Mouse (Mus musculus) neural tube, embryonic 13.5 days (tissue): ENCODE results near the gene Plxnd1. TPM values are rescaled to one million over a fixed set of nuclear protein-coding genes. Genes with fewer than 3 reads are reported as not detected.

Source experiments
- ATAC-seq: fragments of 200-750 bp; cut with Nextera tagmentation; 2 replicates; pipeline ENCODE4 v1.8.0; 2017; ENCODE audit warnings: low read depth, mild to moderate bottlenecking, moderate TSS enrichment, moderate library complexity
- H3K27ac ChIP-seq: fragments of 300-500 bp; sonication (generic); replicated peaks from 2 replicates; pipeline ENCODE4 v1.5.1; 2015; ENCODE audit warnings: moderate library complexity, mild to moderate bottlenecking, inconsistent platforms
- H3K27me3 ChIP-seq: fragments of 300-500 bp; sonication (generic); 2 replicates; pipeline ENCODE4 v1.6.1; 2015; ENCODE audit warnings: mild to moderate bottlenecking, inconsistent platforms
- H3K36me3 ChIP-seq: fragments of 300-500 bp; sonication (generic); 2 replicates; pipeline ENCODE4 v1.6.1; 2015; ENCODE audit warnings: mild to moderate bottlenecking, inconsistent platforms
- H3K4me1 ChIP-seq: fragments of 300-500 bp; sonication (generic); replicated peaks from 2 replicates; pipeline ENCODE4 v1.6.1; 2015; ENCODE audit warnings: inconsistent platforms
- H3K4me2 ChIP-seq: fragments of 300-500 bp; sonication (generic); 2 replicates; pipeline ENCODE4 v1.6.1; 2015; ENCODE audit warnings: inconsistent platforms, mild to moderate bottlenecking, moderate library complexity
- H3K4me3 ChIP-seq: fragments of 300-500 bp; sonication (generic); 2 replicates; pipeline ENCODE4 v1.5.1; 2015; ENCODE audit warnings: mild to moderate bottlenecking, inconsistent platforms
- H3K9ac ChIP-seq: fragments of 300-500 bp; sonication (generic); 2 replicates; pipeline ENCODE4 v1.6.1; 2015; ENCODE audit warnings: moderate library complexity, mild to moderate bottlenecking, inconsistent platforms
- H3K9me3 ChIP-seq: fragments of 300-500 bp; sonication (generic); 2 replicates; pipeline ENCODE4 v1.6.1; 2016; ENCODE audit warnings: inconsistent platforms
- WGBS: fragments of 180-500 bp; shearing (Covaris S2); methylation state at CpG from one replicate; pipeline ENCODE4 v1.1.7; 2015; 5-methylcytosine and 5-hydroxymethylcytosine counted together
- polyA plus RNA-seq: library from polyadenylated mRNA; unstranded; fragments of >200 nt; fragmentation: Nextera tagmentation; extraction: Ambion mirVana; gene quantifications from 2 replicates; pipeline ENCODE4 v1.2.1, GENCODE M21; 2015

Plxnd1 gene
- polyA plus RNA-seq, 1 experiment from 2014 or later = 17.8 TPM

DNA sequence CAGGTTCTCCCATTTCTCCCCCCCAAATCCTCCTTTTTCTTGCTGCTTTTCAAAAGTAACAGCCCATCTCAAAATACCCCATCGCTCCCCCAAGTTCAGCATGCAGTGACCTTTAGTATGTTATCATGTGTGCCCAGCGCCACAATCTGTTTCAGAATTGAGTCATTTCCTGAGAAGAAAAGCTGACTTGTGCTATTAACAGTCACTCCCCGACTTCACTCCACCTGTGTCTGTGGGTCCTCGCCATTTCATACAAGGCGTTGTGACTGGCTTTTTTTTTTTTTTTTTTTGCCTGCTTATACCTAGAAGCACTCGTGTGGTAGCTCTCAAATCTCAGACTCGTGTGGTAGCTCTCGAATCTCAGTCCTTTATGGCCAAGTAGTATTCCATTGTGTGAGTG, 49.2 kb downstream of the Plxnd1 start:
- Histone ChIP-seq H3K27ac (peak overlapping the region; percentile 49; the same call in 1 of the 2 replicates), H3K27me3 (no peaks in the 10 kb centered on the region), H3K9me3 (no peaks in the 10 kb centered on the region), H3K36me3 (no peaks in the 10 kb centered on the region), H3K4me3 (no peak overlapping the region), H3K4me1 (peaks cover 11% of the 10 kb centered on the region; the same call in 1 of the 2 replicates), H3K4me2 (no peak overlapping the region), H3K9ac (no peak overlapping the region)
- 79% methylated on average over 8 of the region's 8 CpGs for WGBS
- no peak for ATAC-seq

DNA sequence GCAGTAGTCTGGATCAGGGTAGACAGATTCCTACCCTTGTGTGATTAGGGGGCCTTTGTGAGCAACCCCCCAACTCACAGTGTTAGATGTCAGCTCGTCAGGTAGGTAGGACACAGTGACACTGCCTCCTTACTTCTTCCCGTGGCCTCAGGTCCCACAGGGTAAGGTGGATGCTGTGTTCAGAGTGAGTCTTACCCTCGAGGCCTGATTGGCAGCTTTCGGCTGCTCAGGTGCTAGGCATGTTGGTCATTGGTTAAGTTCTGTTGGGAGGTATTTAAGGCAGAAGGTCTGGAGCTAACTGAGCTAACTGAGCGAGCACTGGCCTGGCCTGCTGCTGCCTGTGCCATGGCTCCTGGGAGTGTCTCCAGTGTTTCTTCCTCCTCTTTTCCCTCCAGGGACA, 50.2 kb downstream of the Plxnd1 start, which contains the start of gene H1foo:
H1foo (plus strand) TSS at position 301 of the 400 bp plus-strand sequence.
- Histone ChIP-seq H3K4me1 (peaks cover 11% of the 10 kb centered on the region; the same call in 1 of the 2 replicates), H3K9me3 (no peaks in the 10 kb centered on the region), H3K27me3 (no peaks in the 10 kb centered on the region), H3K27ac (no peak within 1 kb of the TSS; the same call in 1 of the 2 replicates), H3K4me3 (no peak within 1 kb of the TSS), H3K36me3 (no peaks in the 10 kb centered on the region), H3K9ac (no peak within 1 kb of the TSS), H3K4me2 (no peak within 1 kb of the TSS)
- ATAC-seq = no peak
- 78% methylated on average over 5 of the region's 5 CpGs for WGBS

GRCm38 (mm10) chr6:115943498-115944427, 51.0 kb downstream of the Plxnd1 start:
- ATAC-seq = no peak

GRCm38 (mm10) chr6:115941128-115941527, 53.7 kb downstream of the Plxnd1 start:
- Histone ChIP-seq H3K27ac (no peak overlapping the region), H3K4me2 (no peak overlapping the region), H3K36me3 (no peaks in the 10 kb centered on the region; the same call in 1 of the 2 replicates), H3K9me3 (no peaks in the 10 kb centered on the region), H3K4me1 (peaks cover 4% of the 10 kb centered on the region; the same call in 1 of the 2 replicates), H3K9ac (no peak overlapping the region), H3K4me3 (no peak overlapping the region), H3K27me3 (no peaks in the 10 kb centered on the region)
- whole genome bisulfite sequencing = 14% methylated on average over 7 of the region's 12 CpGs
- no peak for ATAC-seq

More at GRCm38 (mm10) chr6:115943498-115944427, 51.0 kb downstream of the Plxnd1 start:
- no peak overlapping the region for H3K4me2 ChIP-seq
- H3K4me1 ChIP-seq = peaks cover 11% of the 10 kb centered on the region; the same call in 1 of the 2 replicates
- no peaks in the 10 kb centered on the region for H3K27me3 ChIP-seq
- H3K9ac ChIP-seq = no peak overlapping the region
- H3K4me3 ChIP-seq = no peak overlapping the region
- no peak overlapping the region for H3K27ac ChIP-seq
- H3K36me3 ChIP-seq = no peaks in the 10 kb centered on the region
- 79% methylated on average over 9 of the region's 9 CpGs for WGBS
- no peaks in the 10 kb centered on the region for H3K9me3 ChIP-seq

DNA sequence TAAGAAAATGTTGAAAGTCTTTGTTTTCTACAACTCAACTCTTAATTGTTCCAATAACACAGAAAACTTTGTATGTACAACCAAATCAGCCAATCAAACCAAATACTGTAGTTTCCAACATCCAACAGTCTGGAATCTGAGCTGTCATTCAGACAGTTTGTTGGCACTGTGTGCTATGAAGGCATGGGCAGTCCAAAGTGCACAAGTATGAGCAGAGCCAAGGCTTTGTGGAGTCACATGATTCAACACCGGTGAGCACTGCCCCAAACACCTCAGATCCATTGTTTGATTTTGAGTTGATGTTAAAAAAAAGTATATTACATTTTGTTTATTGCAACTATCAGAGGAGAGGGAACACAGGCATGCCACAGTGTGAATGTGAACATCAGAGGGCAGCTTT, 54.2 kb downstream of the Plxnd1 start:
- H3K9me3 ChIP-seq = no peaks in the 10 kb centered on the region
- no peaks in the 10 kb centered on the region; the same call in 1 of the 2 replicates for H3K36me3 ChIP-seq
- 0 out of 2 replicates have a peak, but pooled peaks cover 4% of the 10 kb centered on the region for H3K4me1 ChIP-seq
- H3K4me3 ChIP-seq = no peak overlapping the region
- no peak overlapping the region for H3K9ac ChIP-seq
- 89% methylated on average over 1 of the region's 1 CpGs for WGBS
- H3K27me3 ChIP-seq = no peaks in the 10 kb centered on the region
- no peak for ATAC-seq
- H3K4me2 ChIP-seq = no peak overlapping the region
- no peak overlapping the region for H3K27ac ChIP-seq

GRCm38 (mm10) chr6:115938798-115939197, 56.0 kb downstream of the Plxnd1 start:
- WGBS = 84% methylated on average over 1 of the region's 1 CpGs
- Histone ChIP-seq H3K9ac (no peak overlapping the region), H3K36me3 (no peaks in the 10 kb centered on the region; the same call in 1 of the 2 replicates), H3K4me2 (no peak overlapping the region), H3K9me3 (no peaks in the 10 kb centered on the region), H3K27me3 (no peaks in the 10 kb centered on the region), H3K4me3 (no peak overlapping the region), H3K27ac (no peak overlapping the region), H3K4me1 (0 out of 2 replicates have a peak, but pooled peaks cover 4% of the 10 kb centered on the region)
- ATAC-seq = no peak

DNA sequence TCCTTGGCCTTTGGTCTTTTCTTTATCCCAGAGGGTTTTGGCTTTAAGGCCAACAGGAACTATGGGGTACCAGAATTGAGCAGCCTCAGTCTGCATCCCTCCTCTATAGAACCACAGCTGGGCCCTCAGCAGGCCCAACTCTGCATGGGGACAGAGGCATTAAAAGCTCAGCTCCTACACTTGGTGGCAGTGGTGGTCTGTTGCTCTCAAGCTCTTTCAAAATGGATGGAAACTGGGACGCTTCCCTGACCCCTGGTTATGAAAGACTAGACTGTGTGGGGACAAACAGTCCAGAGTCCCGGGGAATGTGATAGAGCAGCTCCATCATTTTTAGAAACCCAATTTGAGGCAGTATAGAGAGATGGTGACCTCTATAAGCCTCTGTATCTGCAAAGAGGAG, 56.8 kb downstream of the Plxnd1 start:
- H3K9ac ChIP-seq = no peak overlapping the region
- no peak for ATAC-seq
- H3K36me3 ChIP-seq = no peaks in the 10 kb centered on the region; the same call in 1 of the 2 replicates
- no peaks in the 10 kb centered on the region for H3K27me3 ChIP-seq
- no peak overlapping the region for H3K4me2 ChIP-seq
- H3K4me3 ChIP-seq = no peak overlapping the region
- 0 out of 2 replicates have a peak, but pooled peaks cover 4% of the 10 kb centered on the region for H3K4me1 ChIP-seq
- no peak overlapping the region for H3K27ac ChIP-seq
- 89% methylated on average over 2 of the region's 2 CpGs for WGBS
- no peaks in the 10 kb centered on the region for H3K9me3 ChIP-seq

- Histone ChIP-seq H3K4me1 (0 out of 2 replicates have a peak, but pooled peaks cover 10% of the 10 kb centered on the region), H3K9me3 (no peaks in the 10 kb centered on the region), H3K27me3 (no peaks in the 10 kb centered on the region), H3K4me2 (no peak overlapping the region), H3K4me3 (no peak overlapping the region), H3K36me3 (no peaks in the 10 kb centered on the region; the same call in 1 of the 2 replicates), H3K9ac (no peak overlapping the region), H3K27ac (no peak overlapping the region)
- ATAC-seq = no peak
- WGBS = 85% methylated on average over 8 of the region's 8 CpGs
Measured at GRCm38 (mm10) chr6:115935544-115935943, 59.3 kb downstream of the Plxnd1 start.

- Histone ChIP-seq H3K27me3 (no peaks in the 10 kb centered on the region), H3K4me2 (no peak overlapping the region), H3K36me3 (no peaks in the 10 kb centered on the region), H3K9ac (no peak overlapping the region), H3K9me3 (no peaks in the 10 kb centered on the region), H3K4me1 (peaks cover 15% of the 10 kb centered on the region; the same call in 1 of the 2 replicates), H3K4me3 (no peak overlapping the region), H3K27ac (no peak overlapping the region)
- 97% methylated on average over 3 of the region's 3 CpGs for WGBS
- no peak for ATAC-seq
Measured at GRCm38 (mm10) chr6:115932391-115932790, 62.4 kb downstream of the Plxnd1 start.

DNA sequence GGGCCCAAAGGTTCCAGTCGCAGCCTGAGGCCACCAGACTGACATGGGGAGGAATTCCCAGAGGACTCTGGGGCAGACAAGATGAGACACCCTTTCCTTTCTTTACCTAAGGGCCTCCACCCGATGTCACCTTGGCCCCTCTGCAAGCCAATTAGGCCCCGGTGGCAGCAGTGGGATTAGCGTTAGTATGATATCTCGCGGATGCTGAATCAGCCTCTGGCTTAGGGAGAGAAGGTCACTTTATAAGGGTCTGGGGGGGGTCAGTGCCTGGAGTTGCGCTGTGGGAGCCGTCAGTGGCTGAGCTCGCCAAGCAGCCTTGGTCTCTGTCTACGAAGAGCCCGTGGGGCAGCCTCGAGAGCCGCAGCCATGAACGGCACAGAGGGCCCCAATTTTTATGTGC, 63.2 kb downstream of the Plxnd1 start, which contains the start of gene Rho:
Rho (plus strand) TSS at position 110 of the 400 bp plus-strand sequence.
- Histone ChIP-seq H3K9me3 (no peaks in the 10 kb centered on the region), H3K4me2 (0 out of 2 replicates have a peak within 1 kb of the TSS, but pooled peaks have one; percentile 9), H3K36me3 (no peaks in the 10 kb centered on the region), H3K27me3 (no peaks in the 10 kb centered on the region), H3K4me3 (no peak within 1 kb of the TSS), H3K4me1 (peaks cover 22% of the 10 kb centered on the region), H3K27ac (no peak within 1 kb of the TSS; the same call in 1 of the 2 replicates), H3K9ac (no peak within 1 kb of the TSS)
- no peak for ATAC-seq
- WGBS = 85% methylated on average over 14 of the region's 14 CpGs

DNA sequence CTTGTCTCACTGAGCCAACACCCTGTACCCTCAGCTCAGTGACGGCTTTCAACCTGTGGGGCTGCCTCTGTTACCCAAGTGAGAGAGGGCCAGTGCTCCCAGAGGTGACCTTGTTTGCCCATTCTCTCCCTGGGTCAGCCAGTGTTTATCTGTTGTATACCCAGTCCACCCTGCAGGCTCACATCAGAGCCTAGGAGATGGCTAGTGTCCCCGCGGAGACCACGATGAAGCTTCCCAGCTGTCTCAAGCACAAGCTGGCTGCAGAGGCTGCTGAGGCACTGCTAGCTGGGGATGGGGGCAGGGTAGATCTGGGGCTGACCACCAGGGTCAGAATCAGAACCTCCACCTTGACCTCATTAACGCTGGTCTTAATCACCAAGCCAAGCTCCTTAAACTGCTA, 64.8 kb downstream of the Plxnd1 start:
- 69% methylated on average over 5 of the region's 5 CpGs for WGBS
- Histone ChIP-seq H3K4me2 (no peak overlapping the region), H3K27me3 (no peaks in the 10 kb centered on the region), H3K9me3 (no peaks in the 10 kb centered on the region), H3K27ac (no peak overlapping the region), H3K36me3 (no peaks in the 10 kb centered on the region), H3K4me1 (peaks cover 28% of the 10 kb centered on the region), H3K4me3 (no peak overlapping the region), H3K9ac (no peak overlapping the region)
- no peak for ATAC-seq
